Comparison of ENCODE assay signal across 9 mouse cellular contexts in the genomic region with DNA sequence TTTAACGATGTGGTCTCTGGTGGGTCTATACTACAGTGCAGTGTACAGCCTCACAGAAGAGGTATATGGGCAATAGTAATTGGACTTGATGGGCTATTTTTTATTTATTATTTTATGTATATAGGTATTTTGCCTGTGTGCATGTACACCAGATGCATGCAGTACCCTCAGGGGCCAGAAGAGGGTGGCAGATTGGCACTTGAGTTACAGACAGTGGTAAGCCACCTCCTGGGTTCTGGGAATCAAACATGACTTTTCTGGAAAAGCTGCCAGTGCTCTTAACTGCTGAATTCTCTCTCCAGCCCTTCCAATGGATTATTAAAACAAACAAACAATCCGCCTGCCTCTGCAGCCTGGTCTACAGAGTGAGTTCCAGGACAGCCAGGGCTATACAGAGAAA. TPM values are rescaled to one million over a fixed set of nuclear protein-coding genes. Genes with fewer than 3 reads are reported as not detected.
A peak's percentile ranks its signal among the peaks of the same experiment; 100 is the strongest.
DNase-seq lines count a peak whose midpoint lies in the region; ATAC-seq and TF ChIP-seq lines count a peak whose summit lies in the region.
"Had no signal": no experiment of that assay in that cellular context is flagged by ENCODE, and none has a peak within 500 bp of the region (broad histone marks: within the 10 kb centered on the region; RNA-seq: fewer than 3 reads in every experiment).

No protein-coding gene starts in this region.

- no peak overlapping the region for H3K4me2 ChIP-seq in liver, embryonic 14.5 days (ENCODE audit: low read depth)

- H3K27me3 ChIP-seq in E14TG2a.4 (ENCODE audit: insufficient read depth, low read length) = no peaks in the 10 kb centered on the region
- H3K27me3 ChIP-seq in liver, embryonic 14.5 days (ENCODE audit: control insufficient read depth, insufficient read depth, low read length) = no peaks in the 10 kb centered on the region

- DNase-seq in kidney, adult 9 months = peak; percentile 49
- DNase-seq in kidney, adult 11 months = no peak
- DNase-seq in R1 (ENCODE audit: low read depth, low spot score) = peak; percentile 64
- no peak for DNase-seq in liver, embryonic 14.5 days (ENCODE audit: low read depth in 3 of 3, low spot score in 3 of 3)
- DNase-seq in gastrocnemius, postnatal 14 days = no peak
- no peak for DNase-seq in right cerebral cortex, adult 18-20 months

- H3K4me3 ChIP-seq in E14TG2a.4 (replicated peaks; ENCODE audit: low read length) = no peak overlapping the region
- H3K4me3 ChIP-seq in liver, embryonic 14.5 days (ENCODE audit: insufficient read depth in 1 of 2, low read depth in 2 of 2, low read length in 2 of 2) = no peak overlapping the region
- H3K4me3 ChIP-seq: myocyte had no signal

- intact Hi-C loops in gastrocnemius, postnatal 14 days (cut with DNase I; ENCODE audit: low total_unique reads) = no loop called here

- H3K4me1 ChIP-seq in E14TG2a.4 (replicated peaks; ENCODE audit: low read depth, low read length) = no peaks in the 10 kb centered on the region
- peaks cover 0 to 6% of the 10 kb centered on the region in 2 experiments; a peak in 2 of 4 replicates for H3K4me1 ChIP-seq in liver, embryonic 14.5 days (replicated peaks; ENCODE audit: control insufficient read depth in 2 of 2, insufficient read depth in 2 of 2, low read length in 1 of 2)

- no peak for TF ChIP-seq EP300 in liver, embryonic 14.5 days (IDR thresholded peaks at IDR 0.05; ENCODE audit: low read depth)

- ATAC-seq in liver, embryonic 14.5 days (ENCODE audit: insufficient read depth) = no peak
- no peak for ATAC-seq in cerebellum, adult (ENCODE audit: insufficient number of reproducible peaks, low FRiP score, low TSS enrichment)

- WGBS in liver, embryonic 14.5 days (ENCODE audit: insufficient replicate concordance) = 63% methylated on average over 2 of the region's 2 CpGs

- H3K9ac ChIP-seq in liver, embryonic 14.5 days (replicated peaks) = no peak overlapping the region

- H3K36me3 ChIP-seq in E14TG2a.4 (ENCODE audit: insufficient read depth, low read length) = no peaks in the 10 kb centered on the region
- no peaks in the 10 kb centered on the region for H3K36me3 ChIP-seq in liver, embryonic 14.5 days (replicated peaks; ENCODE audit: control insufficient read depth, insufficient read depth, low read depth)

- no peak overlapping the region for H3K27ac ChIP-seq in liver, embryonic 14.5 days

- no peaks in the 10 kb centered on the region for H3K9me3 ChIP-seq in E14TG2a.4 (ENCODE audit: low read length)
- H3K9me3 ChIP-seq in liver, embryonic 14.5 days (ENCODE audit: control insufficient read depth, low read length) = no peaks in the 10 kb centered on the region

- TF ChIP-seq CTCF in E14TG2a.4 (conservative IDR thresholded peaks at IDR 0.05; ENCODE audit: low read length) = peak; percentile 79
- peak; percentile 51 for TF ChIP-seq CTCF in liver, embryonic 14.5 days (IDR thresholded peaks at IDR 0.05; ENCODE audit: low read depth)

RNA-seq across cellular contexts. Expression of a gene that starts 10.4 kb away (rescaled TPM):
- 2.5 and 3.3 TPM in 2 replicates for polyA plus RNA-seq in liver, embryonic 14.5 days (2012; rRNA removed)
- polyA plus RNA-seq in liver, embryonic 14.5 days (2014; fragmentation: Nextera tagmentation; extraction: Ambion mirVana) = 3.4 and 5.0 TPM in 2 replicates
- 10 to 100 TPM in 1 of 2 experiments, 1 to 10 TPM in 1; 9.9 to 22.2 TPM for total RNA-seq in gastrocnemius, postnatal 14 days (2021)

RNA-seq across cellular contexts. Expression of a gene that starts 25.3 kb away (rescaled TPM):
- polyA plus RNA-seq in liver, embryonic 14.5 days (2012; rRNA removed) = not detected in 2 replicates
- polyA plus RNA-seq in liver, embryonic 14.5 days (2014; fragmentation: Nextera tagmentation; extraction: Ambion mirVana) = not detected in 2 replicates
- 100 to 1,000 TPM in 1 of 2 experiments, 10 to 100 TPM in 1; 76.2 to 109 TPM for total RNA-seq in gastrocnemius, postnatal 14 days (2021)

RNA-seq across cellular contexts. Expression of a gene that starts 47.9 kb away (rescaled TPM):
- 0.04 and 0.10 TPM in 2 replicates for polyA plus RNA-seq in liver, embryonic 14.5 days (2012; rRNA removed)
- 0.06 TPM in 1 of 2 replicates, not detected in the other for polyA plus RNA-seq in liver, embryonic 14.5 days (2014; fragmentation: Nextera tagmentation; extraction: Ambion mirVana)
- 1 to 10 TPM in 1 of 2 experiments, under 1 TPM in 1; 0.49 to 1.7 TPM for total RNA-seq in gastrocnemius, postnatal 14 days (2021)

Comparison
In these comparisons a context has a peak if more than half of its experiments do, and no peak if none do; other contexts are left out.
1. DNase-seq: peak in kidney, adult 9 months (single experiment) and R1 (single experiment); none in kidney, adult 11 months (single experiment), liver, embryonic 14.5 days (0 of 3), gastrocnemius, postnatal 14 days (single experiment) and right cerebral cortex, adult 18-20 months (single experiment).